Mouse (Mus musculus): ENCODE measurements around the gene Ccm2. TPM values are rescaled to one million over a fixed set of nuclear protein-coding genes. Genes with fewer than 3 reads are reported as not detected.

Gene Ccm2
- total RNA-seq, 2 experiments from 2014 or later: 22.7 to 43.6 TPM

GRCm38 (mm10) chr11:6528186-6529006, 18.3 kb upstream of the Ccm2 start:
- ATAC-seq (replicated peaks; ENCODE audit: poor library complexity): peak; percentile 88

GRCm38 (mm10) chr11:6529961-6530360, 16.7 kb upstream of the Ccm2 start:
- ATAC-seq (replicated peaks; ENCODE audit: poor library complexity): no peak

GRCm38 (mm10) chr11:6530746-6531145, 15.9 kb upstream of the Ccm2 start:
- ATAC-seq (replicated peaks; ENCODE audit: poor library complexity): no peak

- no peak for ATAC-seq (replicated peaks; ENCODE audit: poor library complexity)
Measured at GRCm38 (mm10) chr11:6544683-6545082, 2.0 kb upstream of the Ccm2 start.

GRCm38 (mm10) chr11:6545186-6545856, 1.4 kb upstream of the Ccm2 start:
- no peak for ATAC-seq (replicated peaks; ENCODE audit: poor library complexity)

- ATAC-seq (replicated peaks; ENCODE audit: poor library complexity): no peak
Measured at GRCm38 (mm10) chr11:6545857-6546192, 862 bp upstream of the Ccm2 start.

- ATAC-seq (replicated peaks; ENCODE audit: poor library complexity): peak; percentile 62
Measured at GRCm38 (mm10) chr11:6547037-6547680, 472 bp downstream of the Ccm2 start.

- no peak for ATAC-seq (replicated peaks; ENCODE audit: poor library complexity)
Measured at GRCm38 (mm10) chr11:6547696-6548325, 1.1 kb downstream of the Ccm2 start.

GRCm38 (mm10) chr11:6549770-6550169, 3.1 kb downstream of the Ccm2 start:
- ATAC-seq (replicated peaks; ENCODE audit: poor library complexity): no peak

- ATAC-seq (replicated peaks; ENCODE audit: poor library complexity): no peak
Measured at GRCm38 (mm10) chr11:6550201-6550600, 3.5 kb downstream of the Ccm2 start.

GRCm38 (mm10) chr11:6558234-6558633, 11.5 kb downstream of the Ccm2 start:
- ATAC-seq (replicated peaks; ENCODE audit: poor library complexity): no peak; the same call in 1 of the 2 replicates

GRCm38 (mm10) chr11:6559996-6560395, 13.3 kb downstream of the Ccm2 start:
- ATAC-seq (replicated peaks; ENCODE audit: poor library complexity): no peak

- peak; percentile 76 for ATAC-seq (replicated peaks; ENCODE audit: poor library complexity)
Measured at GRCm38 (mm10) chr11:6560655-6561360, 14.1 kb downstream of the Ccm2 start.

GRCm38 (mm10) chr11:6561474-6561873, 14.8 kb downstream of the Ccm2 start:
- ATAC-seq (replicated peaks; ENCODE audit: poor library complexity): no peak

GRCm38 (mm10) chr11:6562359-6562758, 15.7 kb downstream of the Ccm2 start:
- ATAC-seq (replicated peaks; ENCODE audit: poor library complexity): peak; percentile 53

- ATAC-seq (replicated peaks; ENCODE audit: poor library complexity): no peak
Measured at GRCm38 (mm10) chr11:6563201-6563600, 16.5 kb downstream of the Ccm2 start.

GRCm38 (mm10) chr11:6566496-6566895, 19.8 kb downstream of the Ccm2 start:
- peak; percentile 38 for ATAC-seq (replicated peaks; ENCODE audit: poor library complexity)

GRCm38 (mm10) chr11:6567951-6568350, 21.3 kb downstream of the Ccm2 start:
- peak; percentile 61 for ATAC-seq (replicated peaks; ENCODE audit: poor library complexity)

GRCm38 (mm10) chr11:6568584-6569409, 22.1 kb downstream of the Ccm2 start:
- peak; percentile 21 for ATAC-seq (replicated peaks; ENCODE audit: poor library complexity)

- no peak for ATAC-seq (replicated peaks; ENCODE audit: poor library complexity)
Measured at GRCm38 (mm10) chr11:6569410-6569777, 22.7 kb downstream of the Ccm2 start.

Data from megakaryocyte progenitor cell, adult 5-6 weeks (primary cell).